Mouse (Mus musculus) heart, embryonic 16.5 days (tissue): Measurements from ENCODE around the gene Olfr740. TPM values are rescaled to one million over a fixed set of nuclear protein-coding genes. Genes with fewer than 3 reads are reported as not detected.

ENCODE experiments used
- ATAC-seq: fragments of 200-750 bp; cut with Nextera tagmentation; replicated peaks from 2 replicates; pipeline ENCODE4 v1.8.0; 2017; ENCODE audit warnings: moderate number of reproducible peaks; ENCODE audit not compliant: insufficient read depth, low FRiP score; ENCODE audit errors: extremely low read depth
- H3K27ac ChIP-seq: fragments of 300-500 bp; sonication (generic); 2 replicates; pipeline ENCODE4 v1.5.1; 2014; ENCODE audit warnings: mild to moderate bottlenecking, low read length, control low read depth, moderate library complexity
- H3K27me3 ChIP-seq: fragments of 300-500 bp; sonication (generic); 2 replicates; pipeline ENCODE4 v1.6.1; 2014; ENCODE audit warnings: low read length, mixed read lengths; ENCODE audit not compliant: control insufficient read depth, insufficient read depth
- H3K36me3 ChIP-seq: fragments of 300-500 bp; sonication (generic); 2 replicates; pipeline ENCODE4 v1.6.1; 2014; ENCODE audit not compliant: control insufficient read depth, insufficient read depth
- H3K4me1 ChIP-seq: fragments of 300-500 bp; sonication (generic); 2 replicates; pipeline ENCODE4 v1.6.1; 2014; ENCODE audit warnings: low read length, mixed read lengths; ENCODE audit not compliant: control insufficient read depth, insufficient read depth
- H3K4me2 ChIP-seq: fragments of 300-500 bp; sonication (generic); 2 replicates; pipeline ENCODE4 v1.6.1; 2014; ENCODE audit warnings: low read depth, mild to moderate bottlenecking, control low read depth, low read length
- H3K4me3 ChIP-seq: fragments of 300-500 bp; sonication (generic); 2 replicates; pipeline ENCODE4 v1.5.1; 2014; ENCODE audit warnings: mild to moderate bottlenecking, control low read depth, low read length
- H3K9ac ChIP-seq: fragments of 300-500 bp; sonication (generic); 2 replicates; pipeline ENCODE4 v1.6.1; 2014; ENCODE audit warnings: low read length, control low read depth
- H3K9me3 ChIP-seq: fragments of 300-500 bp; sonication (generic); replicated peaks from 2 replicates; pipeline ENCODE4 v1.6.1; 2016; ENCODE audit warnings: low read length; ENCODE audit not compliant: control insufficient read depth
- WGBS: fragments of 180-500 bp; shearing (Covaris S2); extraction: QIAGEN DNeasy Blood & Tissue Kit; methylation state at CpG from one replicate; pipeline ENCODE4 v1.1.7; 2014; 5-methylcytosine and 5-hydroxymethylcytosine counted together
- polyA plus RNA-seq: library from polyadenylated mRNA; unstranded; fragments of >200 nt; fragmentation: Nextera tagmentation; extraction: Ambion mirVana; gene quantifications from 2 replicates; pipeline ENCODE4 v1.2.1, GENCODE M21; 2015

Gene Olfr740
- not detected in 2 replicates for polyA plus RNA-seq

GRCm38 (mm10) chr14:50445245-50445644 is at the start of gene Olfr740:
TSS of gene Olfr740 (plus strand) at chr14:50445545.
- Histone ChIP-seq H3K4me3 (no peak within 1 kb of the TSS), H3K9me3 (no peaks in the 10 kb centered on the region), H3K36me3 (no peaks in the 10 kb centered on the region), H3K4me2 (no peak within 1 kb of the TSS), H3K27me3 (no peaks in the 10 kb centered on the region), H3K4me1 (no peaks in the 10 kb centered on the region), H3K9ac (no peak within 1 kb of the TSS), H3K27ac (no peak within 1 kb of the TSS)
- 78% methylated on average over 3 of the region's 3 CpGs for WGBS
- ATAC-seq, result no peak

- no peak for ATAC-seq
- Histone ChIP-seq H3K36me3 (no peaks in the 10 kb centered on the region), H3K9me3 (no peaks in the 10 kb centered on the region), H3K4me3 (no peak within 1 kb of the TSS), H3K4me2 (no peak within 1 kb of the TSS), H3K9ac (no peak within 1 kb of the TSS), H3K4me1 (no peaks in the 10 kb centered on the region), H3K27me3 (no peaks in the 10 kb centered on the region), H3K27ac (no peak within 1 kb of the TSS)
- WGBS, result 81% methylated on average over 1 of the region's 1 CpGs
These were observed 38.1 kb upstream of the Olfr740 start, which contains the start of gene Olfr738 for GRCm38 (mm10) chr14:50407268-50407667. TSS of gene Olfr738 (plus strand) at chr14:50407568.

GRCm38 (mm10) chr14:50418326-50418725 is 27.0 kb upstream of the Olfr740 start, which contains the start of gene Olfr739:
TSS of gene Olfr739 (plus strand) at chr14:50418626.
- Histone ChIP-seq H3K27me3 (no peaks in the 10 kb centered on the region), H3K9me3 (no peaks in the 10 kb centered on the region), H3K4me1 (no peaks in the 10 kb centered on the region), H3K4me2 (no peak within 1 kb of the TSS), H3K36me3 (no peaks in the 10 kb centered on the region), H3K4me3 (no peak within 1 kb of the TSS), H3K9ac (no peak within 1 kb of the TSS), H3K27ac (no peak within 1 kb of the TSS)
- WGBS, result 63% methylated on average over 2 of the region's 2 CpGs
- ATAC-seq, result no peak

- WGBS, result 67% methylated on average over 2 of the region's 2 CpGs
- Histone ChIP-seq H3K4me1 (no peaks in the 10 kb centered on the region), H3K27me3 (no peaks in the 10 kb centered on the region), H3K27ac (no peak within 1 kb of the TSS), H3K9me3 (no peaks in the 10 kb centered on the region), H3K36me3 (no peaks in the 10 kb centered on the region), H3K9ac (no peak within 1 kb of the TSS), H3K4me2 (no peak within 1 kb of the TSS), H3K4me3 (no peak within 1 kb of the TSS)
- ATAC-seq, result no peak
These were observed 27.1 kb downstream of the Olfr740 start, which contains the start of gene Olfr741 for GRCm38 (mm10) chr14:50472438-50472837. TSS of gene Olfr741 (plus strand) at chr14:50472738.

- Histone ChIP-seq H3K27ac (no peak overlapping the region), H3K4me1 (no peaks in the 10 kb centered on the region), H3K4me3 (no peak overlapping the region), H3K9ac (no peak overlapping the region), H3K27me3 (no peaks in the 10 kb centered on the region), H3K9me3 (no peaks in the 10 kb centered on the region; the same call in 1 of the 2 replicates), H3K4me2 (no peak overlapping the region), H3K36me3 (no peaks in the 10 kb centered on the region)
- ATAC-seq, result no peak
- WGBS, result 59% methylated on average over 2 of the region's 2 CpGs
These were observed 33.1 kb downstream of the Olfr740 start for GRCm38 (mm10) chr14:50478406-50478805.

- no peak within 1 kb of the TSS for H3K4me2 ChIP-seq
- H3K27ac ChIP-seq, result no peak within 1 kb of the TSS
- no peaks in the 10 kb centered on the region for H3K9me3 ChIP-seq
- no peaks in the 10 kb centered on the region for H3K4me1 ChIP-seq
- no peak within 1 kb of the TSS for H3K4me3 ChIP-seq
- WGBS, result 47% methylated on average over 2 of the region's 2 CpGs
- H3K9ac ChIP-seq, result no peak within 1 kb of the TSS
- H3K27me3 ChIP-seq, result no peaks in the 10 kb centered on the region
- no peaks in the 10 kb centered on the region for H3K36me3 ChIP-seq
- ATAC-seq, result no peak
These were observed 58.0 kb downstream of the Olfr740 start, which contains the start of gene Olfr742 for GRCm38 (mm10) chr14:50503300-50503699. TSS of gene Olfr742 (plus strand) at chr14:50503600.

Other genes starting within 250 kb of the Olfr740 start
- gene Olfr731, start 203.7 kb upstream of the Olfr740 start, polyA plus RNA-seq, result not detected in 2 replicates
- not detected in 2 replicates for gene Olfr732, start 161.3 kb upstream of the Olfr740 start, polyA plus RNA-seq
- gene Olfr733, start 144.0 kb upstream of the Olfr740 start, polyA plus RNA-seq, result not detected in 2 replicates
- not detected in 2 replicates for gene Olfr734, start 118.8 kb upstream of the Olfr740 start, polyA plus RNA-seq
- not detected in 2 replicates for gene Olfr735, start 96.7 kb upstream of the Olfr740 start, polyA plus RNA-seq
- not detected in 2 replicates for gene Tlr11, start 87.6 kb upstream of the Olfr740 start, polyA plus RNA-seq
- gene Olfr736, start 64.4 kb upstream of the Olfr740 start, polyA plus RNA-seq, result not detected in 2 replicates
- not detected in 2 replicates for gene Olfr738, start 38.0 kb upstream of the Olfr740 start, polyA plus RNA-seq
- gene Olfr739, start 26.9 kb upstream of the Olfr740 start, polyA plus RNA-seq, result not detected in 2 replicates
- not detected in 2 replicates for gene Olfr741, start 27.2 kb downstream of the Olfr740 start, polyA plus RNA-seq
- not detected in 2 replicates for gene Olfr742, start 58.1 kb downstream of the Olfr740 start, polyA plus RNA-seq
- gene Olfr743, start 76.3 kb downstream of the Olfr740 start, polyA plus RNA-seq, result not detected in 2 replicates
- not detected in 2 replicates for gene Olfr744, start 169.3 kb downstream of the Olfr740 start, polyA plus RNA-seq
- not detected in 2 replicates for gene Olfr745, start 193.8 kb downstream of the Olfr740 start, polyA plus RNA-seq
- gene Olfr746, start 201.5 kb downstream of the Olfr740 start, polyA plus RNA-seq, result not detected in 2 replicates
- not detected in 2 replicates for gene Olfr747, start 247.7 kb downstream of the Olfr740 start, polyA plus RNA-seq